Comparison of ENCODE assay signal across 8 mouse cellular contexts in the genomic region with DNA sequence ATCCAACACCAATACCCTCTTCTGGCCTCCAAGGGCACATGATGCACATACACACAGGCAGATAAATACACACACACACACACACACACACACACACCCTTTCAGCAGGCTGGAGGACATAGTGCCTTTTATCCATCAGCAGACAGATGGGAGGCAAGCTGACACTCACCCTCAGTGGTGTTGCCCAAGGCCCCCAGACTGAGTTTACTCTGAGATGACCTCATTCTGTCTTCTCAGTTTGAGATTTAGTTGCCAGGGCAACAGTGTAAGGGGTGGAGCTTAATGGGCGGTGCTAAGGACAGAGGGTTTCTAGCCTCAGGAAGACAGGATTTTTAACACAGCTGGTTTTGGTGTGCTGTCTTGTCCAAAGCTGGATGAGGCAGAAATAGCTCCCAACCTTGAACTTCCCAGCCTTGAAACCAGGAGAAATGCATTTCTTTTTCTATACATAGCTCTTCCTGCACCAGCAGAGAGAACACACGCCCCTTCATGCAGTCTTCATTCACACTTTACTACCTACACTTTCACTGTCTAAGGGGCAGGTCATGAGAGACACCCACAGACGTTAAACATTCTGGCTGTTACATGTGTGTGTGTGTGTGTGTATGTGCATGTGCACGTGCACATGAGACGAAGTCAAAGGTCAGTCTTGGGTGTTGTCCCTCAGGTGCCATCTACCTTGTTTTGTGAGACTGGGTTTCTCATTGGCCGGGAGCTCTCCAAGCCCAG.
A peak's percentile ranks its signal among the peaks of the same experiment; 100 is the strongest.
DNase-seq lines count a peak whose midpoint lies in the region; ATAC-seq and TF ChIP-seq lines count a peak whose summit lies in the region.

No protein-coding gene starts in this region.

- H3K27ac ChIP-seq in ES-E14 (ENCODE audit: insufficient read depth, low read depth, low read length, poor library complexity, severe bottlenecking) = peak overlapping the region; percentile 41
- H3K27ac ChIP-seq in hindbrain, embryonic 15.5 days (replicated peaks) = peak overlapping the region; percentile 7

- in situ Hi-C loops in ES-E14 (cut with MboI; ENCODE audit: low sequenced_read_pairs in 2 of 2, unreplicated experiment in 2 of 2) = no loop called here

- H3K36me3 ChIP-seq in ES-E14 (ENCODE audit: control insufficient read depth, insufficient read depth, low read length, poor library complexity, severe bottlenecking) = peaks cover 2% of the 10 kb centered on the region; the same call in 1 of the 2 replicates
- H3K36me3 ChIP-seq in hindbrain, embryonic 15.5 days = no peaks in the 10 kb centered on the region

- no peak overlapping the region for H3K4me2 ChIP-seq in hindbrain, embryonic 15.5 days

- H3K9ac ChIP-seq in ES-E14 (ENCODE audit: insufficient read depth, low read depth, low read length, poor library complexity, severe bottlenecking) = no peak overlapping the region
- H3K9ac ChIP-seq in hindbrain, embryonic 15.5 days = no peak overlapping the region

- 53% methylated on average over 6 of the region's 6 CpGs for WGBS in hindbrain, embryonic 15.5 days

- no peak overlapping the region for H3K4me3 ChIP-seq in ES-E14 (ENCODE audit: insufficient read depth in 1 of 2, low read depth in 1 of 2, low read length in 2 of 2, poor library complexity in 1 of 2, severe bottlenecking in 1 of 2)
- no peak overlapping the region for H3K4me3 ChIP-seq in hindbrain, embryonic 15.5 days

- no peaks in the 10 kb centered on the region for H3K27me3 ChIP-seq in hindbrain, embryonic 15.5 days

- ATAC-seq in common myeloid progenitor, adult 5-6 weeks (replicated peaks; ENCODE audit: low read depth, poor library complexity, severe bottlenecking) = peak; percentile 55
- ATAC-seq in hindbrain, embryonic 15.5 days (ENCODE audit: low FRiP score, low read depth) = peak; percentile 74
- ATAC-seq in megakaryocyte-erythroid progenitor cell, adult 5-6 weeks (replicated peaks; ENCODE audit: low FRiP score, low TSS enrichment, poor library complexity, severe bottlenecking) = no peak

- DNase-seq in gastrocnemius, adult 18-20 months (ENCODE audit: low spot score) = peak; percentile 24
- DNase-seq in gastrocnemius, adult 8-10 months (ENCODE audit: low spot score in 2 of 2) = no peak
- peak; percentile 85 for DNase-seq in ES-E14 (ENCODE audit: low read depth, low spot score)
- DNase-seq in lung, postnatal 4 days = peak; percentile 70 to 78
- DNase-seq in spleen, adult 12 weeks (ENCODE audit: low spot score) = peak; percentile 17

- H3K4me1 ChIP-seq in ES-E14 (ENCODE audit: control insufficient read depth in 2 of 2, insufficient read depth in 2 of 2, low read length in 2 of 2, poor library complexity in 1 of 2) = peaks cover 0 to 45% of the 10 kb centered on the region in 2 experiments; a peak in 3 of 4 replicates
- H3K4me1 ChIP-seq in hindbrain, embryonic 15.5 days (replicated peaks) = peaks cover 31% of the 10 kb centered on the region

- H3K9me3 ChIP-seq in ES-E14 (ENCODE audit: control insufficient read depth, insufficient read depth, low read depth, low read length) = no peaks in the 10 kb centered on the region
- H3K9me3 ChIP-seq in hindbrain, embryonic 15.5 days = no peaks in the 10 kb centered on the region

TF ChIP-seq in ES-E14, 5 proteins besides CTCF, POLR2A, EP300 and RAD21:
- TF ChIP-seq CHD2 (IDR thresholded peaks at IDR 0.05; ENCODE audit: low read depth, low read length) (no peak), MAFK (IDR thresholded peaks at IDR 0.05; ENCODE audit: insufficient read depth, low read depth, low read length) (no peak), HCFC1 (IDR thresholded peaks at IDR 0.05; ENCODE audit: borderline replicate concordance, insufficient read depth, low read length) (no peak), ZNF384 (IDR thresholded peaks at IDR 0.05; ENCODE audit: low read depth, low read length) (no peak), ZC3H11A (IDR thresholded peaks at IDR 0.05; ENCODE audit: borderline replicate concordance, low read depth, low read length) (no peak)

Comparison
In these comparisons a context has a peak if more than half of its experiments do, and no peak if none do; other contexts are left out.
1. DNase-seq: peak in gastrocnemius, adult 18-20 months (single experiment), ES-E14 (single experiment), lung, postnatal 4 days (2 of 2) and spleen, adult 12 weeks (single experiment); none in gastrocnemius, adult 8-10 months (0 of 2).